Mouse (Mus musculus) layer of hippocampus, adult 18-20 months (tissue): ENCODE data around the gene Opn1sw. TPM values are rescaled to one million over a fixed set of nuclear protein-coding genes. Genes with fewer than 3 reads are reported as not detected.

Experiments used
- DNase-seq, 2 experiments: peaks; one replicate each; pipeline ENCODE4 v3.0.0; 2022; ENCODE audit warnings: low spot score in 2 of 2
- long read RNA-seq: library from polyadenylated mRNA; stranded (forward); transcript quantifications from one replicate; pipeline ENCODE4 v2.0.0, GENCODE M21; 2021
- total RNA-seq, 2 experiments: library from RNA; stranded (reverse); gene quantifications; 2 replicates each; pipeline ENCODE4 v1.2.3; 2021

The Opn1sw gene
- total RNA-seq = not detected
- long read RNA-seq = 0 reads

DNA sequence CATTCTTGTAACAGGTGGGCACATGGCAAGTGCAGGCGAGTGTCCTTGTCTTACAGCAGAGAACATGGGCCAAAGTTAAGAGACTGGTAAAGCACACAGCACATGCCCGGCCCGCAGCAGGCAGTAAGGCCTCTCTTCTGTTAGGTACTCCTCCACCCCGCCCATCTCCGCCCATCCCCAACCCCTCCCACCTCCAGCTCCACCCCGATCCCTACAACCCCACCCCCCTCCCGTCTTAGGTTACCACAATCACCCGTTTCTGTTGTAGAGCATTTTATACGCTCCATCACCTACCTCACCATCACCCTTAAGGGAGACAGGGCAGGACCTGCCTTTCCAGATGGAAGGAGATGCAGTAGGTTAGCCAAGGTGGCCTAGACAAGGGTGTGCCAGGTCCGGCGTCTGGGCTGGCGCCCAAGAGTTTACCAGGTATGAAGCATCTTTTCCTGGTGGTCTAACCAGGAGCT, at the start of gene Opn1sw:
Gene Opn1sw (minus strand): TSS at position 417 of the 467 bp plus-strand sequence.
- no peak for DNase-seq

GRCm38 (mm10) chr6:29436461-29436934, 48.2 kb upstream of the Opn1sw start:
- no peak for DNase-seq

DNA sequence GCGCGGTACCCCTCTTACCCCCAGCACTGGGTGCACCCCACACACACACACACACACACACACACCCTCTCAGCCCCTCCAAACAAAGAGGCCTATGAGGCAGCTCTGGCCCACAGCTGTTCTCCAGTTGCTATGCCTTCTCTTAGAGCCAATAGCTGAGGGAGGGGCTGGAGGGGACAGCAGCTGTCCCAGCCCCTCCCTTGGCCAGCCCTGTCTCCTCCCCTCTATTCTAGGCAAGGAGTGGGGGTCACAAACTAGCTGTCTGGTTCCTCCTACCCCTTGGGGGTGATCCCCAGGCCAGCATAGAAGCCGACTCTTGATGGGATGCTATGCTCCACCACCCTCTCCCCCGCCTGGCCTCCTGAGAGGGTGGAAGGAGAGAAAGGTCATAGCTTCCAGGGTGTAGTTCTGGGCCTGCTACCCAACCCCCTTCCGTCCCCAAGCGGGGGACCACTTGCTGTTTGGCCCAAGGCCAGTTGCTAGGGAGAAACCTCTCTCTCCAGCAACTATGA, 47.7 kb upstream of the Opn1sw start:
- DNase-seq = no peak

DNA sequence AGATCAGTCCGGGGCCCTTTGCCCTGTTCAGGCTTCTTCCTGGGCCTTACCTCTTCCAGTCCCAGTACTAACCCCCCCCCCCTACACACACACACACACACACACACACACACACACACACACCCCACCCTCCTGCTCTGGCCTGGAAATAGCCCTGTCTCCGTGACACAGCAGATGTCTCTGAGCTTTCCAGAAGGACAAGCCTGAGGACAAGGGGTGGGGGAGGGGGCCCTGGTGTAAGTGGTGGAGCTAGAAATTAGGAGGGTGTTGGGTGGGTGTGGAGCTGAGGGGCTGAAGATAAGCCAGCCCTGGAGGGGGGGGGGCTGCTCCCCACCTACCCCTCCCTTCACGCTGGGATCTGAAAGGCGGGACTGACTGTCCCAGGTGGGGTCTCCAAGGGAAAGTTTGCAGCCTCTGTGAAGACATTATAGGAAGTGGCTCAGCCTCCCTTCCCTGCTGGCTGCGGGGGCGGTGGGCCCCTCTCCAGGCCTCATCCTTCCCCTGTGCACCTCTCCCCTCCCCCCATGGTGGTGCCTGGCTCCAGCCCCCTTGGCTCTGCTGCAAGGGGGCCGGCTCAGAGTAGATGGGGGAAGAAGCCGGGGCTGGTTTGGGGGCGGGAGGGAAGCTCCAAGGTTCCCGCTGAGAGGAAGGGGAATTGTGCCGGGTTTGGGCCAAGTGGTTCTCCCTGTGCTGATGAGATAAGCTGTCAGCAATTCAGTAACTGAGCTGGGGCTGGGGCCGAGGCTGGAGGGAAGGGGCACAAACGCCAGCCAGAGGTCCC, 46.8 kb upstream of the Opn1sw start:
- DNase-seq = no peak

GRCm38 (mm10) chr6:29433804-29434795, 45.8 kb upstream of the Opn1sw start:
- no peak for DNase-seq

DNA sequence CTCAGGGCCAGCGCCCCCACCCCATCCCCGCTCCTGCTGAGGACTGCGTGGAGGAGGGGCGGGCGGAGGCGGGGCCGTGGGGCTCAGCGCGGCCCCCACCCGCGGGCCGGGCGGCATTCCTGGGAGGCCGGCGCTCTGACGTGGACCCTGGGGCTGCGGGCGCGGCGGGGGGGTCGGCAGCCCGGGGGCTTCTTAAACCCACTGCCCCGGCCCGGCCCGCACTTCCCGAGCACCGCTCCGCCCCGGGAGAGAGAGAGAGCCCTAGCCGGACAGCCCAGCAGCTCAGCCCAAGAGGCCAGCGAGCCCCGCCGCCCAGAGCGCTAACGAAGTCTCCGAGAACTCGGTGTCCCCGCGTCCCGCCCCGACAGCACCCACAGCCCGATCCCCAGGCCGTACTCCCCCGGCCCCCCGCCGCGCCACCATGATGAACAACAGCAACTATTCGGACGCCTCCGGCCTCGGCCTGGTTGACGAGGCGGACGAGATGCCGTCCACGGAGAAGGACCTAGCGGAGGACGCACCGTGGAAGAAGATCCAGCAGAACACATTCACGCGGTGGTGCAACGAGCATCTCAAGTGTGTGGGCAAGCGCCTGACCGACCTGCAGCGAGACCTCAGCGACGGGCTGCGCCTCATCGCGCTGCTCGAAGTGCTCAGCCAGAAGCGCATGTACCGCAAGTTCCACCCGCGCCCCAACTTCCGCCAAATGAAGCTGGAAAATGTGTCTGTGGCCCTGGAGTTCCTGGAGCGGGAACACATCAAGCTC, 45.0 kb upstream of the Opn1sw start, which contains the start of gene Flnc:
Gene Flnc (plus strand): TSS at position 219 of the 766 bp plus-strand sequence.
- no peak for DNase-seq

DNA sequence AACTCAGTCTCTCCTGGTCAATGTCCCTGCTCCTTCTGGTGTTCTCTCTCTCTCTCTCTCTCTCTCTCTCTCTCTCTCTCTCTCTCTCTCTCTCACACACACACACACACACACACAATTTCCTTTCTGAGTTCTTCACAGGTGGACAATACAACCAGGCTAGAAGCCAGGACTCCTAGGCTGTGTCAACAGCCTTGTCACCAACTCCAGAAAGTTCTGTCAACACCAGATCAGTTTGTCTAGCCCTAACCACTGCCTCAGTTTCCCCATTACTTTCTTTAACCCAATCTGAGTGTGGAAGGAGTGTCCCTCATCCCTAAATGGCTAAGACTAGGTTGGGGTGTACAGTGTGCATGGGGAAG, 44.4 kb upstream of the Opn1sw start:
- DNase-seq = no peak

DNA sequence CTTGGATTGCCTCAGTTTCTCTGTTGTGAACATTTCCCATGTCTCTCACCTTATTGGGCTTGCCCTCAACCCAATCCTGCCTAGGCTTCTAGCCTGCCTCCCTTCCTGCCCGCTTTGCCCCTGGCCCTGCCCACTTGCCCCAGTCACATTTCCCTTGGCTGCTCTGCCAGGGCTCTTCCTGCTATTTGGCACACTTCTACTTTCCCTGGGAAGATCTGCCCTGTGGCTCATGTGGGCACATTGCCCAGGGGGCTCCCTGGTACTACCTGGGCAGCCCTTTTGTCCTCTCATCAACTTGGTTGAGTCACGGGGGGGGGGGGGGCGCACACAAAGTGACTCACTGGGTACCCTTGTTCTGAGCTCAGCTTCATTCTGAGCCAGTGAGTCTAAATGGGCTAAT, 43.9 kb upstream of the Opn1sw start:
- no peak for DNase-seq

- no peak for DNase-seq
Measured at GRCm38 (mm10) chr6:29431473-29431872, 43.2 kb upstream of the Opn1sw start.

GRCm38 (mm10) chr6:29430681-29431420, 42.6 kb upstream of the Opn1sw start:
- DNase-seq = no peak

GRCm38 (mm10) chr6:29428171-29428570, 39.9 kb upstream of the Opn1sw start:
- DNase-seq = no peak

- DNase-seq = no peak
Measured at GRCm38 (mm10) chr6:29426331-29426730, 38.1 kb upstream of the Opn1sw start.

DNA sequence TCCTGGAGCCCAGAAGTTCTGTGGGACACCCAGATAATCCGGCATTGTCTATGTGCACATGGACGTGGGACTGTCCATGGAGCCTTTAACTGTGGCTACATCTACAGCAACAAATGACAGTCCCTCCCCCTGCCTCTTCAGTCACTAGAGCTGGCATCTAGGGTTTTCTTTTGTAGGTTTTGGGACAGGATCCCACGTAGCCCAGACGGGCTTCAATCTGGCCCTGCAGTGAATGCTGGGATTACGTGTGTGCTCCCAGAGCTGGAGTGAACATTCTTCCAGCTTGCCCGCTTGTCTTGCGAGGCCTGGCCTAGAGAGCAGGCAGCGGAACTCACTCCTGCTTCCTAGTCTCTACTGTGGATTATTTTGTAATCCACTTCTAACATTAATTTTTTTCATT, 36.9 kb upstream of the Opn1sw start:
- peak in 1 of 2 experiments; percentile 48 for DNase-seq

DNA sequence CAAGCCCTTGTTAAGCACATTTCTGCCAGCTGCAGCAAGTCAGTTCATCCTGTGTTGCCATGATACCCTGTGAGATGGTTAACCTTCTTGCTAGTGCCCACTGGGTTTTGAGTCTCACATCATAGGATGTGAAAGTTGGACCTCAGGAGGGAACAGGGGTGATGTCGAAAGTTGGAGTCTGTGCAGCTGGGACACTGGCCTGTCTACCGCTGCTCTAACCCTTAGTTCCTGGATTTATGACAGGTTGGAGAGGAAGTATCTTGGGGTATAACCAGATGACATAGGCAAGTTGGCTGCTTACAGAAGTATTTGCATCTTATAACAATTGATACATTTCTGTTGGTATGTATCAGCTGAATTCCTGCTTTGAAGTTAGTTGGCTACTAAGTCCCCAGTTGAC, 32.3 kb upstream of the Opn1sw start:
- no peak for DNase-seq

- DNase-seq = no peak
Measured at GRCm38 (mm10) chr6:29415446-29415845, 27.2 kb upstream of the Opn1sw start.

DNA sequence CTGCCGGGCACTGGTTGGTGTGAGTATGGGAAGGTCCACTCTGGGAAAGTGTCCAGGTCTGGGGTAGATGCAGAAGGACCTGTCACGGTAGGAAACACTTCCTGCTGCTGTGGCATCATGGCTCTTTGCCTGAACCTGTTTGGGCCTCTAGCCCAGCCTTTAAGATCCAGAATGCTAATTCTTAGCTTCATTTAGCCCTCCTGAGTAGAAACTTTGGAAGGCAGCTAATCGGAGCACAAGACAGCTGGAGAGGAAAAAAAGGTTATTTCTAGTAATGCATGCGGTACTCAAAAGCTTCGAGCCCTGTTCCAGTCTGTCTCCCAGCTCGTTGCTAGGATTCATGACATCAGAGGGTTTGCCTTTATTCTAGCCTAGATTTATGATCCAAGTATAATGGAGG, 18.1 kb upstream of the Opn1sw start:
- peak in 1 of 2 experiments; percentile 30 for DNase-seq

DNA sequence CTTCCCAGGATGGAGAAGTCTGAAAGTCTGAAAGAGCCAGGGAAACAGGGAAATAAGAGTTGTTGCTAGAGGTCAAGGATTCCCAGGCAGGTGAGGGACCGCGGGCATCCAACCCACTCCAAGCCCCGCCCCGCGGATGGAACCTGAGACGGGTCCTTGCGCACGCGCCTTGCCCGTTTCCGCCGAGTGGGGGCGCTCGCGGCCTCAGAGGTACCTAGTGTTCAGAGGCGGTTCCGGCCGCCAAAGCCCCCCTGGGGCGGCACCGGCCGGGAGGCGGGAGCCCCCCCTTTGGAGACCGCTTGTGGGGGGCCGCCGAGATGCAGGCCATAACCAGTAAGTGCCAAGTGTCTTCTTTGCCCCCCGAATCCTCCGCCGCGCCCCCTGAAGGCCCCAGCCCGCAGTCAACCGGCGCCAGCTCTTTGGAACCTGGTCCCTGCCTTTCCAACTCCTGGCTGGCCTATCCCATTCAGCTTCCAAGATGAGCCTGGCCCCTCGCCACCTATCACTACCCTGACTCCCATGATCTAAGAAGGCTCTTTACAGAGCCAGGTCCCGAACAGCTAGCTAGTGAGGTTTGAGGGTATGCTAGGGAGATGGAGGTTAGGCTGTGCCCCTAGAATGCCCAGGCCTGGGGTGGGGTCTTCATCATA, 14.6 kb upstream of the Opn1sw start:
- DNase-seq = peak in 1 of 2 experiments; percentile 21

DNA sequence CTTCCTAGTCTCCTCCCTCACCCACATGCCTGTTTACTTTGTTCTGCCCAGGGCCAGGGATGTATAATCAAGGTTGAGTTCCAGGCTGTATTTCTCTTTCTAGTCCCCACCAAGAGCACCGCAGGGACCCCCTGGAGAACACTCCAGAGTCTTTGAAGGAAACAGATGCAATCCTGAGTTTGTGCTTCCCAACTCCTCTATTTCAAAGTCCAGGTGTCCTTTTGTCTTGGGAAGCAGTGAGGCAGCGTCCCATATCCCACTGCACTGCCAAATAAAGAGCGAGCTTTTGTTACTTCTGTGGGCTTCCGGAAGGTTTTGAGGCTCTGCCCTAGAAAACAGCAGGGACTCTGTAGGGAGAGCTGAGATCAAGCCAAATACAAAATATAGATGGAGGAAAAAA, 11.6 kb upstream of the Opn1sw start:
- no peak for DNase-seq

DNA sequence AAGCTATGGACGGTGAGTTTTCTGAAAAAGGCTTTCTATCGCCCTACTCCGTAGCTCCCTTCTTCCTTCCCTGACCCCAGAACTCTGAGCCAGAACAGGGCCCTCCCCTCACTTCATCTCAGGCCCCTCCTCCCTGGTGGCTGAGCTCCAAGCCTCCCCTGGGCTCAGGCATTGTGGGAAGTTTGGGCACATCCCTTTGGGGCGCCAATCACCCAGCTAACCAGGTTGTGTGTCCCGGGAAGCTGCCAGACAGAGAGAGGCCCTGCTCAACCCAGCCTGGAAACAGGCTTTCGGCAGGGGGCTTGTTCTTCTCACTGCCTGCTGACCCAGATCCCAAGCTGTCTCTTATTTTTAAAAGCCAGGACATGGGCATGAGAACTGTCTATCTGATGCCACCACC, 9.3 kb upstream of the Opn1sw start:
- DNase-seq = peak in 1 of 2 experiments; percentile 41
